Mouse (Mus musculus) heart, postnatal 10 days (tissue): ENCODE results near the gene Sstr4. TPM values are rescaled to one million over a fixed set of nuclear protein-coding genes. Genes with fewer than 3 reads are reported as not detected.

Source experiments
- DNase-seq, 2 experiments: peaks; one replicate each; pipeline ENCODE4 v3.0.0; 2021
- intact Hi-C: fragments of 180-260 bp; cut with DNase I; formaldehyde crosslinking; loops from one replicate; pipeline ENCODE4 v1.15.1; 2025
- total RNA-seq, 2 experiments: library from RNA; stranded (reverse); gene quantifications; 2 replicates each; pipeline ENCODE4 v1.2.3; 2021

Gene Sstr4
- total RNA-seq, 2 experiments from 2014 or later: 0.77 to 0.89 TPM

DNA sequence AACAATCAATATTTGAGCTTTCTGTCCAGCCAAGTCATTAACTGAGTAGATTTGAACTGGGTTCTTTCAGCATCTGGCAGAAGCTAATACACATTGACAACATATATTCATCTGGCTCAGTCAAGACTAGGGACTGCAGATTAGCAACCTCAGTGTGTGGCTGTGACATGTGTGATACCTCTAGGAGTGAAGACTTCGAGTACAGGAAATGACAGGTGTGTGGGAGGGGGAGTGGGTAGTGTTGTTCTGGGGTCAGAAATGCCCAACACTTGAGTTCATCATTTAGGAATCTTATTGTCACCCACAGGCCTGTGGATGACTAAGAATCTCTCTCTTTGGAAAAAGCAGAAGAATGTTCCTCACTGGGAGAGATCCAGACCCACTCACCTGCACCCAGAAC, 26.0 kb downstream of the Sstr4 start:
- no peak for DNase-seq
- intact Hi-C loops: no loop called here

DNA sequence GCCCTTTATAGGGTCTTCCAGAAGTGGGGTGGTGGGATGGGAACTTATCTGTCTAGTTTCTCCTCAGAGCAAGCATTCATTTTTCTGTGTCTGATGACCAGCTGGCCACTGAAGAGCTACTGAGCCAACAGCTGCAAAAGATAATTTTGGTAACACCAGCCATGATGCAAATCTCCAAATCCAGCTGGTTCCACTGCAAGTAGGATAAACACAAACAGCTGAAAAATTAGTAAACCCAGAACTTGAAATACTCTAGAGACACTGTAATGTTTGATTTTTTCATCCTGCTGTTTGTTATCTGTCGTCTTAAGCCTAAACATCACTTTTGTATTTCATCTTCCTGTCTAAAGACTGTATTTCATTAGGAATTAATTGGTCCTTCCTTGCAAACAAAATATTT, 26.6 kb downstream of the Sstr4 start:
- intact Hi-C loops: no loop called here
- DNase-seq: no peak

DNA sequence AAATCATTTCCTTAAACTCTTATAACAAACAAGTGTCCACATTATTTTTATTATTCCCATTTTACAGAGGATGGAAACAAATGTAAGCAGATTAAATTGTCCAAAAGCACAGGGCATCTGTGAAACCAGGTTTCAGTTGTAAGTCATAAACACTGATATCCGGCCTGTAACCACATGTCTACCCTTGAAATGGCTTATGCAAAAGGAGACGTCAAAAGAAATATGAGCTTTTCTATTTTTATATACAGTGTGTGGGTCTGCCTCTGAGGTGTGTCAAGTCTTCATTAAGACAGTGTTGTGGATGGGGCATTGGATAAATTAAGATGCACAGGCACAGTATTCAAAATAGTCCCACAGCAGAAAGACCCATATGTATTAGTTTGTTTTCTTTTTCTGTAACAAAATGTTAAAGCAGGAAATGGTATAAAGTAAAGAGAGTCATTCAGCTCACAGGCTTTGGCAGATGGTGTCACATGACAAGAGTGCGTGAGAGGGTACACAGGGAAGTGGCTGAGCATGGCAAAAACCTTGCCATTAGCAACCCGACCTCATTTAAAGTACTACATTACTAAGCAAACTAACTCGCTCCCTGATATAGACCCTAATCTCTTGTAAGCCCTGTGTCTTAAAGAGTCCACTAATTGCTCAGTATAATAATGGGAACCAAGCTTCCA, 30.7 kb downstream of the Sstr4 start:
- intact Hi-C loops: no loop called here
- no peak for DNase-seq

DNA sequence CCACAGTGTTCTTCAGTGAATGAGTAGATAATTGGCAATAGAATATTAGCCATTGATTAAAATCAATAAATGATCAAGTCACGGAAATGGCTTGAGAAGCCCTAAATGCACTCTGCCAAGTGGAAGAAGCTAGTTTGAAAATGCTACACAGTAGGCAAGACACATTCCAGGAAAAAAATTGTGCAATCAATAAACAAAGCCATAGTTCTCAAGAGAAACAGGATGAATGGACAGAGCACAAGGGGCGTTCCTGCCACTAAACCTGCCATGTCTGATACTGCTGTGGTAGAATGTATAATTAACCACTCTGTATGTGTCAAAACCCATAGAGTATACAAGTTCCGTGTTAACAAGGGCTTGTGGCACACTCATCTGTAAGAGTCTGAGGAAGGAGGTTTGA, 32.4 kb downstream of the Sstr4 start:
- intact Hi-C loops: no loop called here
- no peak for DNase-seq

DNA sequence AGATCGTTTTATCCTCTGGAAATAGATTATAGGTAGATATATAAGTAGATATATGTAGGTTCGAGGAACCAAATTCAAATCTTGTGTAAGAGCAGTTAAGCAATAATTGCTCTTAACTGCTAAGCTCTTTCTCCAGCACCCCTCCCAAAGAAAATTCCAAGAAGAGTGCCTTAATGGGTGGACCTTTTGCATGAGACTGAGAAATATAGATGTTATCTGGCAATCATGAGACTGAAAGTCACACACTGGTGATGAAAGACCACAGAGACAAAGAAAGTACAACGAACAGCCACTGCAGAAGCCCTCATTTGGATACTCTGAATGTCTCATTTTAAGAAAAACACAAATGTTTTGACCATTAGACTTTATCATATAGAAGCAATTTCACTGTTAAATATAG, 33.4 kb downstream of the Sstr4 start:
- DNase-seq: no peak
- intact Hi-C loops: no loop called here

DNA sequence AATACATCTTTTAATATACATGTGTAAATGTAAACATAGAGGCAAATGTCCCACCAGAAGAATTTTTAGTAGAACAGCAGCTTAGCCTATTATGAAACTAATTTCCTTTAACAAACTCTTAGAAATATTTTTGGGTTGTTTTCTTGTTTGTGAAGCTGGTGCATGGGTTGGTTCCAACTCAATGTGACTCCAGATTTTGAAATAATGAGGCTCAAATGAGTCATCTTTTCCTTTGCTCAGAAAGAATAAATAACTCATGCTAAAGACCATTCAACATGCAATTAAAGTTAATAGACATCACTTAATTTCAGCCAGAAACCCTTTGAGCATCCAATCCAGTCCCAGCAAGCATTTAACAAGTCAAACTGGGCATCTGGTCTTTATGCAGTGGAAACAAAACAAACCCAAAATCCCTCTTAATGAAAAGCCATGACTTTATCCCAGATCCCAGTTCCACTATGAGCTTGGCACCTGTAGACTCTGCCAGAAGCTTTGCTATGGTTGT, 33.9 kb downstream of the Sstr4 start:
- intact Hi-C loops: no loop called here
- DNase-seq: no peak

DNA sequence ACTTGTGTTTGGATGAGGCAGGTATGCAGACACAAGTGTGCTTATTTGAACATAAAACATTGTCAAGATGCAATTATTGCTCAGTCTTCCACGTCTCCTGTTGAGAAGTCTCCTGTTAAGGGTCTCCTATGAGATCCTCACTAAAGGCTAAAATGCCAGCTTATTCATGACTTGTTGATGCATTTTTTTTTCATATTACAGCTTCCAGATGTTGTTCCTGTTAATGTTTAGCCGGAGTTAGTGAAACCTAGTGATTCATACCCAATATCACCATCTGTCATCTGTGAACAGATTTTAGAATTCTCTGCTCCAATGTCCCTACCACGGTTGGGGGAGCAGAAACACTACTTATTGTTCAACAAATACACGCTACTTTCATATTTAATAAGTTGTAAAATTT, 35.8 kb downstream of the Sstr4 start:
- no peak for DNase-seq
- intact Hi-C loops: no loop called here

DNA sequence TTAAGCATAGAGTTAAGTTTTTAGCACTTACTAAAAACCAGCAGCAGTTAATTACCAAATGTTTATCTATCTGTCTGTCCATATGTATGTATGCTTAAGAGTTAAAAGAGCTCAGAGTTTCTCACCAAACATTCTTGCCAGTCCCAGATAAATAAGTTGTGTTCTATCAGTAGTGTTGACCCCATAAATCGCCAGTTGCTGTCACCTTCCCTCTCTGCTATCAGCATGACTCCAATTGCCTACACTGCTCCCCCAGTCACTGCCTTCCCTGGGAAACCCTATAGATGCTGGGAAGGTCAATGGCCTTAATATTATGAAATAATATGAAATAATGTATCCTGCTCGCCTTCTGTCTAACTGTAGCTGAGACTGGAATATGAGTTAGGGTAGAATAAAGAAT, 37.2 kb downstream of the Sstr4 start:
- intact Hi-C loops: no loop called here
- no peak for DNase-seq

DNA sequence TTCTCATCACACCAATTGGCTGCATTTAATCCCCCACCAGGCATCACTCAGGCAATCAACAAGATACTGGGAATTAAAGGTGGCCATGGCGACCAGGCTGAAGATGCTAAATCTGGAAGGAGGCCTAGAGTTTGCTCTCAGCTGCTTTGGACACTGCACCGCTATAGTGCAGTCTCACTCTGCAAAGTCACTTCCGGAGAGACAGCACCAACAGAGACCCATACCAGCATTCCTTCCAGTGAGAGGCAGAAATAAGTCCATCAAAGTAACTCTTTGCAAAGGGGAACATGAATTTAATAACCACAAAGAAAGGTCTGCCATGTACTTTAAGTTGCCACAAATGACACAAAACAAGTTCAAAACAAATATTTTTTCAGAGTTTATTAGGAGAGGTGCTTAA, 41.1 kb downstream of the Sstr4 start:
- no peak for DNase-seq
- intact Hi-C loops: no loop called here

DNA sequence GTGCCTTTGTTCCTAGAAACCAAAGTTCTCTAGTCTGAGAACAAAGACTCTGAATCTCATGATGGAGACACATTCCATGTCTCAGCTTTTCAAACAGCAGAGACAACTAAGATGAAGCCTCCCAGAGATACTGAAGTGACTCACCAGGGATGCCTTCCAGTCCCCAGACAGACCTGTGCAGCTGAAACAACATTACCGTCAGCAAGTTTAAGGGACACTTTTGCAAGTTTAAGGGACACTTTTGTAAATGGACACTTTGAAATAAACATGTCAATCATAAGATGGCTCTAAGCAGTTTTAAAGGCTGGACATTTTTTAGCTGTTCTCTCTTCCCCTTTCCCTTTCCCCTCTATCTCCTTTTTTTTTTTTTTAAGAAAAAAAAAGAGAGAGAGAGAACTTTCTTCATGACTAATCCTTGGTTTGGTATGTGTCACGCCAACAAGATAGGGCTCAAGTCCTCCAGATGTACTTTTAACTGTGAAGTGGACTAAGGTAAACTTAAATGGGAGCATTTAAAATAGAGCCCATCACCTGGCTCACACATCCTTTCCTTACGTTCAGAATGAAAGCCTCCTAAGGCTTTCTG, 44.6 kb downstream of the Sstr4 start:
- DNase-seq: no peak
- intact Hi-C loops: loop anchor here (2.0 kb wide), 1 partner anchor 95 kb away; no protein-coding TSS in a partner anchor

DNA sequence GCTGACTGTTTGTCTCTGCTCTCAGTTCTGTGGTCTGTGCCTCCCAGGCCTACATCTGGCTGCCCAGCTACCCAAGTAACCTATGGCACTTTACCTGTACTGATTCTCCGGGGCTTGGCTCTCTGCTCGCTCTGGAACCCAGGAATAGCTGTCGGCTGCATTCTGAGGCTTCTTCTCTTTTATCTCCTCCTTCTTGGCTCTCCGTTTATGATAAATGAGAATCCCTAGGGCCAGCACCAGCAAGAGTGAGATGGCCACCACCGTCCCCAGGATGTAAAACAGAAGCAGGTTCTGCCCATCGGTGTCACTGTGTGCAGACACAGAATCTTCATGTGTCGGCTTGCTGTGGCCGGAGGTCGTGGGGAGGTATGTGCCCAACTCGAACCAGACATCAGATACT, 46.3 kb downstream of the Sstr4 start:
- DNase-seq: no peak
- intact Hi-C loops: loop anchor here (2.0 kb wide), 1 partner anchor 93 kb away; no protein-coding TSS in a partner anchor

DNA sequence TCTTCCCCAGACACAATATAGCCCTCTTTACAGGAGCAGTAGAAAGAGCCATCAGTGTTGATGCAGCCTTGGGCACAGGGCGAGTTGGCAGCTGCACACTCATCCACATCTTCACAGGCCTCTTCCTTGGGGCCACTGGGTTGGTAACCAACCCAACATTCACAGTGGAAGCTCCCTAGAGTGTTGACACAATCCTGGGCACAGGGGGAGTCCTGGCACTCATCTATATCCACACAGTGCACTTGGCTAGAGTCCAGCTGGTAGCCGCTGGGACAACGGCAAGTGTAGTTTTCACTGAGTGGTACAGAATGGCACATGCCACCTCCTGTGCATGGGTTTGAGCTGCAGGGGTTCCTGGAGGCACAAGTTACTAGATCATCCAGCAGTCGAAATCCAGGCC, 47.0 kb downstream of the Sstr4 start:
- peak in 1 of 2 experiments; percentile 26 for DNase-seq
- intact Hi-C loops: loop anchor here (2.0 kb wide), 2 partner anchors 37 to 65 kb away; no protein-coding TSS in a partner anchor

DNA sequence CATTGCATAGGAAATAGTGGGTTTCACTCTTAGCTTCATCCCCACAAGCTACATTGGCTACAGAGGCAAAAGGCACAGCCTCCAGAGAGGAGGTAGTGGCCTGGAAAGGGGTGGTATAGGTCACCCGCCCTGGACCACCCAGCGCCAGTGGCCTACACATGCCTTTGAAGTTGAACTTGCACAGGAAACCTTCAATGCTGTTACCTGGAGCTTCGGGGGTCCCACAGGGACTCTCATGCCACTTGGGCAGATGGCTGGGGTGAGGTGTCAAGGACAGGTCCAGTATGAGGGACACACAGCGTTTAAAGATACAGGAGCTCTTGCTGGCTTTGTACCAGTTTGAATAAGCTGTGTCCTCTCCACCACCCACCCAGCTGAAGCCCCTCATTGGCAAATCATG, 47.6 kb downstream of the Sstr4 start:
- intact Hi-C loops: loop anchor here (2.0 kb wide), 2 partner anchors 36 to 64 kb away; no protein-coding TSS in a partner anchor

DNA sequence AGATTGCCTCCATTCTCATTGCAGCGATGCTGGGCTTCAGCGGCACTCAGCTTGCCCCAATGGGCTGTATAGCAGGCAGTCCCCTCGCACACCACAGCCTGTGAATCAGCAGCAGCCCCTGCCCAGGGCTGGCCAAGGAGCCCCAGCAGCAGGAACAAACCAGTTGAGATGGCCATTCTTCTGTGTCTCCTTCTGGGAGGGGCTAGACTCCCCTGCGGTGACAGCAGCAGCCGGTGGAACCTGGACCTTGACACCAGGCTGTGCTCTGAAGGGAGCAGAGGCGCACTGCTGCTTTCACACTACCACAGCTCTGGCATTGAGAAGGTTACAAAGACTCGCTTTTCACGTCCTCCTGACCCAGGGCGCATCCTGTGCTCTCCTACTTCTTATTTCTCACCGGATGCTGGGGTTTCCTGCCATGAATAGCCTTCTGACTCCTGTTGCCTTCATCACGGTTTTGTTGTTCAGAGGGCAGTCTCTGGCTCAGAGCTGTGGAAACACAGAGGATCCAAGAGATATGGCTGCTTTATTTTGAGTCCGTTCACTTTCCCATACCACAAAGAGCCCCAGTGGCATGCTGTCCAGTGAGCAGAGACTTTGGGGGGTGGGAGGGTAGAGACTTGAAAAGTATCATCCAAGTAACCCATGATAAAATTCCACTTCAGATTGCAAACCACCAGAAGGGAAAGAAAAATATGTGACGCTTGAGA, 48.3 kb downstream of the Sstr4 start, which contains the start of gene Cd93:
Cd93 (minus strand) TSS at position 315 of the 710 bp plus-strand sequence.
- intact Hi-C loops: loop anchor here (2.0 kb wide), 2 partner anchors 35 to 63 kb away; no protein-coding TSS in a partner anchor
- DNase-seq: peak; percentile 67 to 69

More for the DNA sequence above, 47.6 kb downstream of the Sstr4 start:
- DNase-seq: no peak

DNA sequence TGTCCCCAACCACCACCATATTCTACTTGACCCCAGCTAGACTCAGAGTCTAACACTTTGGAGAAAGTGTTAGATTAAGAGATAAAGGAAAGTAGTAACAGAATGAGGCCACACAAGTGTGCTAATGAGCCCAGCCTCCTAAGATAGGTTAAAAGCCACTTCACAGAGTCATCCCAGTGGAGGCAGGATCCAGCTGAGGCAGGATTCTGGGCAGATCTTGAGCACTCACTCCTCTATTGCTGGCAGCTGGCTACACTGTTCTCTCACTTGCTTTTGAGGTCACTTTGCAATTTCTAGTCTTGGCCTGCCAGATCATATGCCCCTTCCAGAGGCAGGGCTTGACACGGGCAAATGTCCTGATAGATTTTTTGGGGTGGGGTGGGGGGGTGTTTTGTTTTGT, 49.3 kb downstream of the Sstr4 start:
- no peak for DNase-seq
- intact Hi-C loops: no loop called here

DNA sequence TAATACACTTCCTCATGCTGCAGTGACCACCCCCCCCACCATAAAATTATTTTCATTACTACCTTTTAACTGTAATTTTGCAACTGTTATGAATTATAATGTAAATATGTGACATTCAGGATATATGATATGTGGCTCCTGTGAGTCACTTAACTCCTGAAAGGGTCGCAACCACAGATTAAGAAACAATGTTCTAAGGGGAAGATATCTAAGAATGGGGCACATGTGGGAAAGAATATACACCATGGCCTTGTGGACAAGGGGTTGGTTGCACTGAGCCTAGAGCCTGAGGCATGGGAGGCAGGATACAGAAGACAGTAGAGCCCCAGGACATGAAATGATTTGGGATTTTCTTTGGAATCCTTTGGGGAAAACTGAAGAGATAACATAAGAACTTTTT, 50.5 kb downstream of the Sstr4 start:
- intact Hi-C loops: no loop called here

More for the DNA sequence above, 50.5 kb downstream of the Sstr4 start:
- no peak for DNase-seq

Other genes starting within 250 kb of the Sstr4 start
- gene Thbd, start 12.8 kb downstream of the Sstr4 start, total RNA-seq: 10 to 100 TPM; 54.0 to 55.4 TPM
- 100 to 1,000 TPM; 163 to 201 TPM for gene Cd93, start 48.2 kb downstream of the Sstr4 start, total RNA-seq